In the genomic region with DNA sequence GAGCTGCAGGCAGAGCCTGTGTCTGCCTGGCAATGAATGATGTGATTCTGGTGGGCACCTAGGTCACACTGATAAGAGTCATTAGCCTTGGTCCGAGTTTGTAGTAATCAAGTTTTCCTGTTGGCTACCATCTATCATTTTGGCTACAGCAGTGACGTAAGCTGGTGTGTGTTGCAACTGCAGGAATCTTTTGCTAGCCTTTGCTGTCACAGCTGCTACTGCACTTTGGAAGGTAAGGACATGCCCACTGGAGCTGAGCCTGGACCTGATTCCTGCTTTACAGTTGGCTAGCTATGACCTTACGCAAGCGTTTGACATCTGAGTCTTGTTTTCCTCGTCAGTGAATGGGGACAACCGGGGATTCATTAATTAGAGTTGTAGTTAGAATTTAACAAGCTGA, we compare ENCODE assay signal across 9 mouse cellular contexts. TPM values are rescaled to one million over a fixed set of nuclear protein-coding genes. Genes with fewer than 3 reads are reported as not detected.
DNase-seq lines count a peak whose midpoint lies in the region; ATAC-seq lines count a peak whose summit lies in the region.
"Had no signal": no experiment of that assay in that cellular context is flagged by ENCODE, and none has a peak within 500 bp of the region (broad histone marks: within the 10 kb centered on the region; RNA-seq: fewer than 3 reads in every experiment).

No protein-coding gene starts in this region.

- no peak overlapping the region for H3K9ac ChIP-seq in intestine, embryonic 15.5 days
- H3K9ac ChIP-seq: midbrain, embryonic 12.5 days had no signal

- no peaks in the 10 kb centered on the region for H3K9me3 ChIP-seq in intestine, embryonic 15.5 days
- H3K9me3 ChIP-seq in embryonic facial prominence, embryonic 10.5 days = no peaks in the 10 kb centered on the region; the same call in 1 of the 2 replicates
- H3K9me3 ChIP-seq: midbrain, embryonic 12.5 days had no signal

- H3K4me2 ChIP-seq in intestine, embryonic 15.5 days (replicated peaks) = no peak overlapping the region

- no peak for ATAC-seq in intestine, embryonic 15.5 days

- peak; percentile 85 for DNase-seq in adrenal gland, adult 2 months
- no peak for DNase-seq in adrenal gland, postnatal 25 days
- peak; percentile 77 for DNase-seq in 416B (ENCODE audit: low read depth)
- DNase-seq in kidney, postnatal 36 days = peak; percentile 76 to 93
- DNase-seq in layer of hippocampus, postnatal 14 days (ENCODE audit: low spot score in 2 of 2) = no peak
- DNase-seq in embryonic facial prominence, embryonic 10.5 days (ENCODE audit: low spot score) = no peak
- no peak for DNase-seq in urinary bladder, postnatal 25 days (ENCODE audit: low spot score)

- no peaks in the 10 kb centered on the region for H3K36me3 ChIP-seq in intestine, embryonic 15.5 days
- no peaks in the 10 kb centered on the region for H3K36me3 ChIP-seq in embryonic facial prominence, embryonic 10.5 days (replicated peaks)
- H3K36me3 ChIP-seq: midbrain, embryonic 12.5 days had no signal

- no peaks in the 10 kb centered on the region for H3K27me3 ChIP-seq in intestine, embryonic 15.5 days (replicated peaks)
- H3K27me3 ChIP-seq in embryonic facial prominence, embryonic 10.5 days (replicated peaks; ENCODE audit: low read depth, poor library complexity, severe bottlenecking) = peaks cover 9% of the 10 kb centered on the region

- H3K4me3 ChIP-seq in intestine, embryonic 15.5 days (replicated peaks) = no peak overlapping the region
- H3K4me3 ChIP-seq in embryonic facial prominence, embryonic 10.5 days = no peak overlapping the region
- H3K4me3 ChIP-seq: midbrain, embryonic 12.5 days had no signal

- peak overlapping the region; percentile 70 for H3K27ac ChIP-seq in intestine, embryonic 15.5 days
- H3K27ac ChIP-seq in embryonic facial prominence, embryonic 10.5 days (replicated peaks) = no peak overlapping the region

- 72% methylated on average over 6 of the region's 6 CpGs for whole genome bisulfite sequencing in intestine, embryonic 15.5 days
- WGBS in embryonic facial prominence, embryonic 10.5 days = 82% methylated on average over 6 of the region's 6 CpGs

- 0 out of 2 replicates have a peak, but pooled peaks cover 22% of the 10 kb centered on the region for H3K4me1 ChIP-seq in intestine, embryonic 15.5 days (replicated peaks)
- H3K4me1 ChIP-seq in embryonic facial prominence, embryonic 10.5 days = peaks cover 5% of the 10 kb centered on the region

RNA-seq across cellular contexts. Expression of a gene that starts 11.1 kb away (rescaled TPM):
- total RNA-seq in adrenal gland, adult 2 months (2021) = 100 to 1,000 TPM; 214 to 344 TPM
- polyA plus RNA-seq in adrenal gland, adult 2 months (2012; rRNA removed) = 360 and 463 TPM in 2 replicates
- 392 and 423 TPM in 2 replicates for total RNA-seq in adrenal gland, postnatal 25 days (2021)
- polyA plus RNA-seq in intestine, embryonic 15.5 days (2015; fragmentation: Nextera tagmentation; extraction: Ambion mirVana) = 30.8 and 31.8 TPM in 2 replicates
- total RNA-seq in layer of hippocampus, postnatal 14 days (2021) = 10 to 100 TPM; 29.1 to 34.5 TPM
- 4.5 and 5.7 TPM in 2 replicates for polyA plus RNA-seq in embryonic facial prominence, embryonic 10.5 days (2016; fragmentation: Nextera tagmentation; extraction: Ambion mirVana)

RNA-seq across cellular contexts. Expression of a gene that starts 50.4 kb away (rescaled TPM):
- total RNA-seq in adrenal gland, adult 2 months (2021) = 1 to 10 TPM; 4.9 to 7.1 TPM
- 4.6 and 5.9 TPM in 2 replicates for polyA plus RNA-seq in adrenal gland, adult 2 months (2012; rRNA removed)
- 6.4 and 9.1 TPM in 2 replicates for total RNA-seq in adrenal gland, postnatal 25 days (2021)
- 7.7 and 8.8 TPM in 2 replicates for polyA plus RNA-seq in intestine, embryonic 15.5 days (2015; fragmentation: Nextera tagmentation; extraction: Ambion mirVana)
- 10 to 100 TPM; 10.1 to 10.3 TPM for total RNA-seq in layer of hippocampus, postnatal 14 days (2021)
- 12.3 and 13.8 TPM in 2 replicates for polyA plus RNA-seq in embryonic facial prominence, embryonic 10.5 days (2016; fragmentation: Nextera tagmentation; extraction: Ambion mirVana)

RNA-seq across cellular contexts. Expression of a gene that starts 50.5 kb away (rescaled TPM):
- total RNA-seq in adrenal gland, adult 2 months (2021) = 10 to 100 TPM; 70.0 to 74.6 TPM
- 56.4 and 65.9 TPM in 2 replicates for polyA plus RNA-seq in adrenal gland, adult 2 months (2012; rRNA removed)
- 67.9 and 69.7 TPM in 2 replicates for total RNA-seq in adrenal gland, postnatal 25 days (2021)
- 127 and 138 TPM in 2 replicates for polyA plus RNA-seq in intestine, embryonic 15.5 days (2015; fragmentation: Nextera tagmentation; extraction: Ambion mirVana)
- total RNA-seq in layer of hippocampus, postnatal 14 days (2021) = 10 to 100 TPM; 52.2 to 57.4 TPM
- polyA plus RNA-seq in embryonic facial prominence, embryonic 10.5 days (2016; fragmentation: Nextera tagmentation; extraction: Ambion mirVana) = 143 and 148 TPM in 2 replicates

RNA-seq across cellular contexts. Expression of a gene that starts 55.4 kb away (rescaled TPM):
- 1 to 10 TPM in 1 of 2 experiments, under 1 TPM in 1; 0.35 to 1.0 TPM for total RNA-seq in adrenal gland, adult 2 months (2021)
- polyA plus RNA-seq in adrenal gland, adult 2 months (2012; rRNA removed) = 0.44 and 0.54 TPM in 2 replicates
- 0.52 and 0.97 TPM in 2 replicates for total RNA-seq in adrenal gland, postnatal 25 days (2021)
- polyA plus RNA-seq in intestine, embryonic 15.5 days (2015; fragmentation: Nextera tagmentation; extraction: Ambion mirVana) = 0.24 and 0.27 TPM in 2 replicates
- under 1 TPM; 0.25 to 0.52 TPM for total RNA-seq in layer of hippocampus, postnatal 14 days (2021)
- polyA plus RNA-seq in embryonic facial prominence, embryonic 10.5 days (2016; fragmentation: Nextera tagmentation; extraction: Ambion mirVana) = 0.30 and 0.49 TPM in 2 replicates

Comparison
In these comparisons a context has a peak if more than half of its experiments do, and no peak if none do; other contexts are left out.
1. DNase-seq: peak in adrenal gland, adult 2 months (single experiment), 416B (single experiment) and kidney, postnatal 36 days (2 of 2); none in adrenal gland, postnatal 25 days (single experiment), layer of hippocampus, postnatal 14 days (0 of 2), embryonic facial prominence, embryonic 10.5 days (single experiment) and urinary bladder, postnatal 25 days (single experiment).
2. RNA of a gene that starts 11.1 kb away (total RNA-seq): 392 to 423 TPM in adrenal gland, postnatal 25 days and 214 to 344 TPM in adrenal gland, adult 2 months; 29.1 to 34.5 TPM in layer of hippocampus, postnatal 14 days; every median in the first group is over 4 times any median in the second.